Mouse (Mus musculus) NIH3T3 (cell line): ENCODE data around the gene Themis3.
A peak's percentile ranks its signal among the peaks of the same experiment; 100 is the strongest.

ENCODE experiments used
- DNase-seq: peaks from one replicate; pipeline ENCODE4 v3.0.0-alpha.2; 2012; ENCODE audit warnings: low read depth

Themis3 gene

GRCm38 (mm10) chr17:66558404-66559317 is 35.8 kb downstream of the Themis3 start:
- peak; percentile 25 for DNase-seq

- DNase-seq, result no peak
Measured at GRCm38 (mm10) chr17:66552690-66553089, 41.7 kb downstream of the Themis3 start.

- DNase-seq, result no peak
Measured at GRCm38 (mm10) chr17:66550486-66550885, 43.9 kb downstream of the Themis3 start.

GRCm38 (mm10) chr17:66532285-66532684 is 62.1 kb downstream of the Themis3 start:
- no peak for DNase-seq

- DNase-seq, result peak; percentile 24
Measured at GRCm38 (mm10) chr17:66523396-66523795, 71.0 kb downstream of the Themis3 start.

- peak; percentile 21 for DNase-seq
Measured at GRCm38 (mm10) chr17:66522631-66523030, 71.8 kb downstream of the Themis3 start.

- peak; percentile 94 for DNase-seq
Measured at GRCm38 (mm10) chr17:66519554-66520553, 74.6 kb downstream of the Themis3 start, which contains the start of gene Rab12. Rab12 (minus strand) TSS chr17:66519729.

GRCm38 (mm10) chr17:66518877-66519553 is 75.4 kb downstream of the Themis3 start:
- DNase-seq, result peak; percentile 68

- DNase-seq, result no peak
Measured at GRCm38 (mm10) chr17:66516953-66517352, 77.5 kb downstream of the Themis3 start.

GRCm38 (mm10) chr17:66514288-66514995 is 80.0 kb downstream of the Themis3 start:
- no peak for DNase-seq

- DNase-seq, result no peak
Measured at GRCm38 (mm10) chr17:66512202-66512956, 82.0 kb downstream of the Themis3 start.

GRCm38 (mm10) chr17:66510221-66510683 is 84.2 kb downstream of the Themis3 start:
- DNase-seq, result peak; percentile 96

GRCm38 (mm10) chr17:66507049-66507954 is 87.1 kb downstream of the Themis3 start:
- no peak for DNase-seq

GRCm38 (mm10) chr17:66504964-66505363 is 89.5 kb downstream of the Themis3 start:
- peak; percentile 78 for DNase-seq
